Mouse (Mus musculus) adipocyte (in vitro differentiated cells): ENCODE results near the gene Psmg3.

ENCODE experiments used
- DNase-seq: peaks from one replicate; pipeline ENCODE4 v3.0.0-alpha.2; 2016; ENCODE audit warnings: low spot score

Gene Psmg3

GRCm38 (mm10) chr5:139815964-139816363 is 10.7 kb downstream of the Psmg3 start:
- peak; percentile 33 for DNase-seq

- no peak for DNase-seq
Observed at GRCm38 (mm10) chr5:139813963-139814381, 12.7 kb downstream of the Psmg3 start.

GRCm38 (mm10) chr5:139813126-139813490 is 13.6 kb downstream of the Psmg3 start:
- no peak for DNase-seq

GRCm38 (mm10) chr5:139812398-139813125 is 14.1 kb downstream of the Psmg3 start:
- DNase-seq: no peak

- DNase-seq: no peak
Observed at GRCm38 (mm10) chr5:139811677-139812397, 14.8 kb downstream of the Psmg3 start.

GRCm38 (mm10) chr5:139809397-139809796 is 17.3 kb downstream of the Psmg3 start:
- no peak for DNase-seq

- DNase-seq: no peak
Observed at GRCm38 (mm10) chr5:139805924-139806323, 20.8 kb downstream of the Psmg3 start.

GRCm38 (mm10) chr5:139804573-139805111 is 22.0 kb downstream of the Psmg3 start:
- no peak for DNase-seq

GRCm38 (mm10) chr5:139804107-139804551 is 22.6 kb downstream of the Psmg3 start:
- DNase-seq: no peak

GRCm38 (mm10) chr5:139803601-139804102 is 23.0 kb downstream of the Psmg3 start:
- DNase-seq: no peak

GRCm38 (mm10) chr5:139803165-139803564 is 23.5 kb downstream of the Psmg3 start:
- no peak for DNase-seq

GRCm38 (mm10) chr5:139801880-139802279 is 24.8 kb downstream of the Psmg3 start:
- DNase-seq: no peak

GRCm38 (mm10) chr5:139801231-139801630 is 25.5 kb downstream of the Psmg3 start:
- no peak for DNase-seq

- DNase-seq: no peak
Observed at GRCm38 (mm10) chr5:139799801-139800590, 26.7 kb downstream of the Psmg3 start.

- no peak for DNase-seq
Observed at GRCm38 (mm10) chr5:139799041-139799440, 27.6 kb downstream of the Psmg3 start.

GRCm38 (mm10) chr5:139798168-139798900 is 28.4 kb downstream of the Psmg3 start:
- DNase-seq: no peak

- peak; percentile 54 for DNase-seq
Observed at GRCm38 (mm10) chr5:139797473-139798167, 29.1 kb downstream of the Psmg3 start.

- peak; percentile 89 for DNase-seq
Observed at GRCm38 (mm10) chr5:139796900-139797299, 29.8 kb downstream of the Psmg3 start.

- peak; percentile 36 for DNase-seq
Observed at GRCm38 (mm10) chr5:139796001-139796620, 30.6 kb downstream of the Psmg3 start.

- no peak for DNase-seq
Observed at GRCm38 (mm10) chr5:139794938-139795337, 31.7 kb downstream of the Psmg3 start.
